Mouse (Mus musculus) bone marrow, adult 2 months (tissue): ENCODE measurements around the gene Gm21680. TPM values are rescaled to one million over a fixed set of nuclear protein-coding genes. Genes with fewer than 3 reads are reported as not detected.
"Not testable (repeated sequence)": the region's sequence is repeated elsewhere in the genome, so short reads cannot be mapped to it uniquely, and the experiment has no call there.

Experiments used
- H3K27ac ChIP-seq: fragments of 200-500 bp; 2 replicates; pipeline ENCODE4 v1.5.1; 2012; ENCODE audit warnings: low read depth, mild to moderate bottlenecking, control low read depth, inconsistent platforms, low read length; ENCODE audit not compliant: control insufficient read depth, poor library complexity, insufficient read depth
- H3K4me1 ChIP-seq: fragments of 200-500 bp; 2 replicates; pipeline ENCODE4 v1.6.1; 2011; ENCODE audit warnings: low read length; ENCODE audit not compliant: control insufficient read depth, insufficient read depth
- H3K4me3 ChIP-seq: fragments of 200-500 bp; replicated peaks from 2 replicates; pipeline ENCODE3; 2011; ENCODE audit warnings: mild to moderate bottlenecking, low read depth, low read length, control low read depth; ENCODE audit not compliant: control insufficient read depth
- WGBS: fragments of 180-500 bp; shearing (Covaris S2); methylation state at CpG from one replicate; pipeline ENCODE4 v1.1.7; 2018; 5-methylcytosine and 5-hydroxymethylcytosine counted together
- polyA plus RNA-seq: library from polyadenylated mRNA; stranded (reverse); fragments of >200 nt; gene quantifications from 2 replicates; pipeline ENCODE4 v1.2.4, GENCODE M21; 2011; ENCODE audit warnings: low replicate concordance; ENCODE audit not compliant: missing spikeins, insufficient read depth, insufficient read length

Gene Gm21680
- not detected in 2 replicates for polyA plus RNA-seq

DNA sequence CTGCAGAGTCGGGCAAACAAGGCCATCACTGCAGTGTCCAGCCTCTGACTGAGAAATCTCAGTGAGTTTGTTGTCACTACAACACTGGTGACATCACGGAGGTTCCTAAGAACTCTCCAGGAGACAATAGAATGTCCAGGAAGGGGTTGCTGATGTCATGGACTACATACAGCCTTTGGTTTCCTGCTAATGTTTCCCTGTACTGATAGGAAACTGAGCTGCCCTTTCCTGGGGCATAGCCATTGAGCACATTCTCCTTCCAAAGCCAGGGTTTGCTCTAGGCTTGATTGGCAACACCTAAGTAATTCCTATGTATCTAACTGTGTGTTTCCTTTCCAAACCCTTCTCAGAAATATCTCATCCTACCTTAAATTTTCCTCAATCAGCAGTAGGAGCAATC, at the start of gene Gm21680:
Gene Gm21680, minus strand, starts transcription at position 101 of the 400 bp plus-strand sequence.
- WGBS, result no CpG with 5 or more reads among the region's 2 CpGs
- H3K4me1 ChIP-seq, H3K27ac ChIP-seq, H3K4me3 ChIP-seq: not testable (repeated sequence)

DNA sequence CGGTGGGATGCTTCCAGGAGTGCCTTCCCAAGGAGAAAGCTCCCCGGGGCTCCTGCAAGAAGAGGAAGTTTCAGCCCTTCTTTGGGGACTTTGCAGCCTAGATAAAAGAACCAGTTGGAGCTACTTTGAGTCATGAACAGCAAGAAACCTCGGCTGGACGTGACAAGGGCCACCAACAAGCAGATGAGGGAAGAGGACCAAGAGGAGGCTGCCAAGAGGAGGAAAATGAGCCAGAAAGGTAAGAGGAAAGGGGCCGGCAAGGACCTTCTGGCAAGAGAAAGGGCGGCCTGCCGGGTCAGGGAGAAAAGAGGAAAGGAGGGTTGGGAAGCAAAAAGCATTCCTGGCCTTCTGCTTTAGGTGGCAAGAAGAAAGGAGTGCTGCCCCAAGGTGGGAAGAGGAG, 35.2 kb upstream of the Gm21680 start:
- WGBS, result 52% methylated on average over 7 of the region's 7 CpGs
- H3K4me3 ChIP-seq, H3K27ac ChIP-seq, H3K4me1 ChIP-seq: not testable (repeated sequence)

DNA sequence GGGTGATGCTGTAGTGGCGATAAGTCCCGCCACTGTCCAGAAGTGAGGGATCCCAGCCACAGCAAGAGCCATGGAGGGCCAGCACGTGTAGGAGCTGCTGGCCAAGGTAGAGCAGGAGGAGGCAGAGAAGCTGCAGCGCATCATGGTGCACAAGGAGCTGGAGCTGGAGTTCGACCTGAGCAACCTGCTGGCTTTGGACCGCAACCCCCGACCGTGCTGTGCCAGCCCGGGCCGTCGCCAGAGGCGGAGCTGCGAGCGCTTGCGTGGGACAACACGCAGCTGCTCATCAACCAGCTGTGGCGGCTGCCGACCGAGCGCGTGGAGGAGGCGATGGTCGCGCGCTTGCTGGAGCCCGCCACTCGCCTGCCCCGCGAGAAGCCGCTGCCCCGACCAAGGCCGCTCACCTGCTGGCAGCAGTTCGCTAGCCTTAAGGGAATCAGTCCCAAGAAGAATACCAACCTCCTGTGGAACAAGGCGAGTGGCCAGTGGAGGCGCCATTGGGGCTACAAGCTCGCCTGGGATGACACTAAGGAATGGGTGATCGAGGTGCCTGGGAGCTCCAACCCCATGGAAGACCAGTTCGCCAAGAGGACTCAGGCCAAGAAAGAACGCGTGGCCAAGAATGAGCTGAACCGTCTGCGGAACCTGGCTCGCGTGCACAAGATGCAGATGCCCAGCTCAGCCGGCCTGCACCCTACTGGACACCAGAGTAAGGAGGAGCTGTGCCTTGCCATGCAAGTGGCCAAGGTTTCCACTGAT, 34.7 kb upstream of the Gm21680 start:
- H3K4me1 ChIP-seq, H3K4me3 ChIP-seq, H3K27ac ChIP-seq: not testable (repeated sequence)
- WGBS, result 23% methylated on average over 45 of the region's 45 CpGs

DNA sequence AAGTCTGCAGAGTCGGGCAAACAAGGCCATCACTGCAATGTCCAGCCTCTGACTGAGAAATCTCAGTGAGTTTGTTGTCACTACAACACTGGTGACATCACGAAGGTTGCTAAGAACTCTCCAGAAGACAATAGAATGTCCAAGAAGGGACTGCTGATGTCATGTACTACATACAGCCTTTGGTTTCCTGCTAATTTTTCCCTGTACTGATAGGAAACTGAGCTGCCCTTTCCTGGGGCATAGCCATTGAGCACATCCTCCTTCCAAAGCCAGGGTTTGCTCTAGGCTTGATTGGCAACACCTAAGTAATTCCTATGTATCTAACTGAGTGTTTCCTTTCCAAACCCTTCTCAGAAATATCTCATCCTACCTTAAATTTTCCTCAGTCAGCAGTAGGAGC, 32.2 kb upstream of the Gm21680 start, which contains the start of gene Gm1979:
Gene Gm1979, minus strand, starts transcription at position 101 of the 400 bp plus-strand sequence.
- not testable (repeated sequence) for H3K4me3 ChIP-seq, H3K4me1 ChIP-seq, H3K27ac ChIP-seq
- WGBS, result 69% methylated on average over 1 of the region's 2 CpGs

DNA sequence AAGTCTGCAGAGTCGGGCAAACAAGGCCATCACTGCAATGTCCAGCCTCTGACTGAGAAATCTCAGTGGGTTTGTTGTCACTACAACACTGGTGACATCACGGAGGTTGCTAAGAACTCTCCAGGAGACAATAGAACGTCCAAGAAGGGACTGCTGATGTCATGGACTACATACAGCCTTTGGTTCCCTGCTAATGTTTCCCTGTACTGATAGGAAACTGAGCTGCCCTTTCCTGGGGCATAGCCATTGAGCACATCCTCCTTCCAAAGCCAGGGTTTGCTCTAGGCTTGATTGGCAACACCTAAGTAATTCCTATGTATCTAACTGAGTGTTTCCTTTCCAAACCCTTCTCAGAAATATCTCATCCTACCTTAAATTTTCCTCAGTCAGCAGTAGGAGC, 16.1 kb upstream of the Gm21680 start, which contains the start of gene Gm21698:
Gene Gm21698, minus strand, starts transcription at position 101 of the 400 bp plus-strand sequence.
- WGBS, result no CpG with 5 or more reads among the region's 3 CpGs
- H3K27ac ChIP-seq, H3K4me3 ChIP-seq, H3K4me1 ChIP-seq: not testable (repeated sequence)

DNA sequence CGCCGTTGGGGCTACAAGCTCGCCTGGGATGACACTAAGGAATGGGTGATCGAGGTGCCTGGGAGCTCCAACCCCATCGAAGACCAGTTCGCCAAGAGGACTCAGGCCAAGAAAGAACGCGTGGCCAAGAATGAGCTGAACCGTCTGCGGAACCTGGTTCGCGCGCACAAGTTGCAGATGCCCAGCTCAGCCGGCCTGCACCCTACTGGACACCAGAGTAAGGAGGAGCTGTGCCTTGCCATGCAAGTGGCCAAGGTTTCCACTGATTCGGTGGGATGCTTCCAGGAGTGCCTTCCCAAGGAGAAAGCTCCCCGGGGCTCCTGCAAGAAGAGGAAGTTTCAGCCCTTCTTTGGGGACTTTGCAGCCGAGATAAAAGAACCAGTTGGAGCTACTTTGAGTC, 15.4 kb downstream of the Gm21680 start:
- WGBS, result 49% methylated on average over 17 of the region's 17 CpGs
- not testable (repeated sequence) for H3K4me3 ChIP-seq, H3K4me1 ChIP-seq, H3K27ac ChIP-seq

DNA sequence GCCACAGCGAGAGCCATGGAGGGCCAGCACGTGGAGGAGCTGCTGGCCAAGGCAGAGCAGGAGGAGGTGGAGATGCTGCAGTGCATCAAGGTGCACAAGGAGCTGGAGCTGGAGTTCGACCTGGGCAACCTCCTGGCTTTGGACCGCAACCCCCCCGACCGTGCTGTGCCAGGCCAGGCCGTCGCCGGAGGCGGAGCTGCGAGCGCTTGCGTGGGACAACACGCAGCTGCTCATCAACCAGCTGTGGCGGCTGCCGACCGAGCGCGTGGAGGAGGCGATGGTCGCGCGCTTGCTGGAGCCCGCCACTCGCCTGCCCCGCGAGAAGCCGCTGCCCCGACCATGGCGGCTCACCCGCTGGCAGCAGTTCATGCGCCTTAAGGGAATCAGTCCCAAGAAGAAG, 15.9 kb downstream of the Gm21680 start:
- WGBS, result 30% methylated on average over 32 of the region's 32 CpGs
- H3K27ac ChIP-seq, H3K4me3 ChIP-seq, H3K4me1 ChIP-seq: not testable (repeated sequence)

DNA sequence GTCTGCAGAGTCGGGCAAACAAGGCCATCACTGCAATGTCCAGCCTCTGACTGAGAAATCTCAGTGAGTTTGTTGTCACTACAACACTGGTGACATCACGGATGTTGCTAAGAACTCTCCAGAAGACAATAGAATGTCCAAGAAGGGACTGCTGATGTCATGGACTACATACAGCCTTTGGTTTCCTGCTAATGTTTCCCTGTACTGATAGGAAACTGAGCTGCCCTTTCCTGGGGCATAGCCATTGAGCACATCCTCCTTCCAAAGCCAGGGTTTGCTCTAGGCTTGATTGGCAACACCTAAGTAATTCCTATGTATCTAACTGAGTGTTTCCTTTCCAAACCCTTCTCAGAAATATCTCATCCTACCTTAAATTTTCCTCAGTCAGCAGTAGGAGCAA, 18.1 kb downstream of the Gm21680 start, which contains the start of gene Gm21671:
Gene Gm21671, minus strand, starts transcription at position 101 of the 400 bp plus-strand sequence.
- not testable (repeated sequence) for H3K27ac ChIP-seq, H3K4me3 ChIP-seq, H3K4me1 ChIP-seq
- WGBS, result 58% methylated on average over 2 of the region's 2 CpGs

DNA sequence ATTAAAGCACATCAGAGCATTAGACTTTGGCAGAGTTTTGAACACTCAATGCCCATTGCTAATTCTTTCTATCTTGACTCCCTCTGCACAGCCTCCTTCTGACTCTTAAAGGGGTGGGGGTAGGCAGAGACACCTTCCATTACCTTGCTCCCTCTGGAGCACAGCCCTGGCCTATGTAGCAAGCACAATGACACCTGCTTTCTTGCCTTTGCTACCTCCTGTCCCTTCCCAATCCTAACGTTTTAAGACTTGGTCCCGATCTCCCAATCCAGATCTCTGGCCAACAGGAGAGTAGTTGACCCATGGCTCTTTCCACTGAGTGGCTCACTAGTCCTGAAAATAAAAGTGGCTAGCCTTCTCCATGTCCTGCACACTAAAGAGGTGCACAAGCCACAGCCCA, 27.1 kb downstream of the Gm21680 start:
- H3K27ac ChIP-seq, H3K4me3 ChIP-seq, H3K4me1 ChIP-seq: not testable (repeated sequence)
- WGBS, result 67% methylated on average over 2 of the region's 2 CpGs

DNA sequence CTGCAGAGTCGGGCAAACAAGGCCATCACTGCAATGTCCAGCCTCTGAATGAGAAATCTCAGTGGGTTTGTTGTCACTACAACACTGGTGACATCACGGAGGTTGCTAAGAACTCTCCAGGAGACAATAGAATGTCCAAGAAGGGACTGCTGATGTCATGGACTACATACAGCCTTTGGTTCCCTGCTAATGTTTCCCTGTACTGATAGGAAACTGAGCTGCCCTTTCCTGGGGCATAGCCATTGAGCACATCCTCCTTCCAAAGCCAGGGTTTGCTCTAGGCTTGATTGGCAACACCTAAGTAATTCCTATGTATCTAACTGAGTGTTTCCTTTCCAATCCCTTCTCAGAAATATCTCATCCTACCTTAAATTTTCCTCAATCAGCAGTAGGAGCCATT, 30.2 kb downstream of the Gm21680 start, which contains the start of gene Gm21663:
Gene Gm21663, minus strand, starts transcription at position 101 of the 400 bp plus-strand sequence.
- H3K27ac ChIP-seq, H3K4me3 ChIP-seq, H3K4me1 ChIP-seq: not testable (repeated sequence)
- 38% methylated on average over 2 of the region's 2 CpGs for WGBS

Other genes starting within 250 kb of the Gm21680 start
- gene Actr3b, start 212.7 kb downstream of the Gm21680 start, polyA plus RNA-seq, result 2.2 TPM in 1 of 2 replicates, not detected in the other
- gene Gm21663, start 30.3 kb downstream of the Gm21680 start, polyA plus RNA-seq, result not detected in 2 replicates
- gene Gm21671, start 18.2 kb downstream of the Gm21680 start, polyA plus RNA-seq, result not detected in 2 replicates
- gene Gm21698, start 16.0 kb upstream of the Gm21680 start, polyA plus RNA-seq, result not detected in 2 replicates
- gene Gm1979, start 32.1 kb upstream of the Gm21680 start, polyA plus RNA-seq, result not detected in 2 replicates
- not detected in 2 replicates for gene Gm5862, start 50.3 kb upstream of the Gm21680 start, polyA plus RNA-seq
- not detected in 2 replicates for gene Speer4a, start 66.9 kb upstream of the Gm21680 start, polyA plus RNA-seq
- not detected in 2 replicates for gene Gm7347, start 85.9 kb upstream of the Gm21680 start, polyA plus RNA-seq
- gene Gm10471, start 116.6 kb upstream of the Gm21680 start, polyA plus RNA-seq, result not detected in 2 replicates
- not detected in 2 replicates for gene 5031410I06Rik, start 132.7 kb upstream of the Gm21680 start, polyA plus RNA-seq
- gene Gm10220, start 148.8 kb upstream of the Gm21680 start, polyA plus RNA-seq, result not detected in 2 replicates